Mouse (Mus musculus) lung, embryonic 14.5 days (tissue): ENCODE data around the gene Plppr2. TPM values are rescaled to one million over a fixed set of nuclear protein-coding genes. Genes with fewer than 3 reads are reported as not detected.
A peak's percentile ranks its signal among the peaks of the same experiment; 100 is the strongest.

Experiments used
- ATAC-seq: fragments of 200-750 bp; cut with Nextera tagmentation; 2 replicates; pipeline ENCODE4 v1.8.0; 2017; ENCODE audit warnings: mild to moderate bottlenecking, moderate TSS enrichment, moderate library complexity; ENCODE audit not compliant: insufficient read depth
- DNase-seq: peaks from one replicate; pipeline ENCODE4 v3.0.0-alpha.2; 2015
- H3K27ac ChIP-seq: fragments of 300-500 bp; sonication (generic); 2 replicates; pipeline ENCODE4 v1.5.1; 2014; ENCODE audit warnings: low read depth, mild to moderate bottlenecking, moderate library complexity
- H3K27me3 ChIP-seq: fragments of 300-500 bp; sonication (generic); 2 replicates; pipeline ENCODE4 v1.6.1; 2014; ENCODE audit warnings: low read length, control low read depth; ENCODE audit not compliant: insufficient read depth
- H3K36me3 ChIP-seq: fragments of 300-500 bp; sonication (generic); 2 replicates; pipeline ENCODE4 v1.6.1; 2014; ENCODE audit warnings: control low read depth; ENCODE audit not compliant: insufficient read depth
- H3K4me1 ChIP-seq: fragments of 300-500 bp; sonication (generic); 2 replicates; pipeline ENCODE4 v1.6.1; 2014; ENCODE audit warnings: antibody characterized with exemption, control low read depth; ENCODE audit not compliant: insufficient read depth
- H3K4me2 ChIP-seq: fragments of 300-500 bp; sonication (generic); 2 replicates; pipeline ENCODE4 v1.6.1; 2014; ENCODE audit warnings: mild to moderate bottlenecking
- H3K4me3 ChIP-seq: fragments of 300-500 bp; sonication (generic); 2 replicates; pipeline ENCODE4 v1.5.1; 2014; ENCODE audit warnings: low read depth, low read length
- H3K9ac ChIP-seq: fragments of 300-500 bp; sonication (generic); 2 replicates; pipeline ENCODE4 v1.6.1; 2014
- H3K9me3 ChIP-seq: fragments of 300-500 bp; sonication (generic); 2 replicates; pipeline ENCODE4 v1.6.1; 2016; ENCODE audit warnings: low read depth, low read length, control low read depth
- CTCF ChIP-seq: IDR thresholded peaks from 2 replicates; pipeline ENCODE4 v1.5.1; 2016; ENCODE audit warnings: antibody characterized with exemption, low read depth
- WGBS: fragments of 180-500 bp; shearing (Covaris S2); extraction: QIAGEN DNeasy Blood & Tissue Kit; methylation state at CpG from one replicate; pipeline ENCODE4 v1.1.7; 2014; 5-methylcytosine and 5-hydroxymethylcytosine counted together
- polyA plus RNA-seq: library from polyadenylated mRNA; unstranded; fragments of >200 nt; fragmentation: Nextera tagmentation; extraction: Ambion mirVana; gene quantifications from 2 replicates; pipeline ENCODE4 v1.2.1, GENCODE M21; 2014

Gene Plppr2
- polyA plus RNA-seq, 1 experiment from 2014 or later, result 10.2 TPM

GRCm38 (mm10) chr9:21961366-21961980, 24.6 kb downstream of the Plppr2 start:
- no peak overlapping the region for H3K27ac ChIP-seq
- peak overlapping the region; percentile 77 for H3K4me2 ChIP-seq
- no peaks in the 10 kb centered on the region; the same call in 1 of the 2 replicates for H3K36me3 ChIP-seq
- peaks cover 28% of the 10 kb centered on the region for H3K27me3 ChIP-seq
- H3K9me3 ChIP-seq, result no peaks in the 10 kb centered on the region
- peaks cover 5% of the 10 kb centered on the region; the same call in 1 of the 2 replicates for H3K4me1 ChIP-seq
- no peak for TF ChIP-seq CTCF
- peak overlapping the region; percentile 46 for H3K9ac ChIP-seq
- no peak for DNase-seq
- WGBS, result under 1% methylated on average over 35 of the region's 35 CpGs
- ATAC-seq, result no peak
- H3K4me3 ChIP-seq, result peak overlapping the region; percentile 45

- 2% methylated on average over 15 of the region's 15 CpGs for WGBS
- H3K4me3 ChIP-seq, result peak overlapping the region; percentile 45
- DNase-seq, result no peak
- peak; percentile 61 for ATAC-seq
- H3K9ac ChIP-seq, result peak overlapping the region; percentile 46
- peak; percentile 31; the same call in 1 of the 2 replicates for TF ChIP-seq CTCF
- peaks cover 5% of the 10 kb centered on the region; the same call in 1 of the 2 replicates for H3K4me1 ChIP-seq
- H3K9me3 ChIP-seq, result no peaks in the 10 kb centered on the region
- no peak overlapping the region for H3K27ac ChIP-seq
- H3K27me3 ChIP-seq, result peaks cover 28% of the 10 kb centered on the region
- H3K36me3 ChIP-seq, result no peaks in the 10 kb centered on the region; the same call in 1 of the 2 replicates
- peak overlapping the region; percentile 77 for H3K4me2 ChIP-seq
Measured at GRCm38 (mm10) chr9:21962010-21962409, 25.2 kb downstream of the Plppr2 start.

- peak; percentile 32; the same call in 1 of the 2 replicates for TF ChIP-seq CTCF
- ATAC-seq (peak; percentile 85), DNase-seq (peak; percentile 86)
- Histone ChIP-seq H3K4me1 (peaks cover 5% of the 10 kb centered on the region; the same call in 1 of the 2 replicates), H3K9ac (peak overlapping the region; percentile 46), H3K4me3 (peak overlapping the region; percentile 45), H3K9me3 (no peaks in the 10 kb centered on the region), H3K36me3 (no peaks in the 10 kb centered on the region; the same call in 1 of the 2 replicates), H3K27ac (peak overlapping the region; percentile 58), H3K27me3 (peaks cover 28% of the 10 kb centered on the region), H3K4me2 (peak overlapping the region; percentile 77)
- 3% methylated on average over 34 of the region's 34 CpGs for WGBS
Measured at GRCm38 (mm10) chr9:21962416-21963059, 25.7 kb downstream of the Plppr2 start.

GRCm38 (mm10) chr9:21963417-21963816, 26.6 kb downstream of the Plppr2 start, which contains the start of gene Epor:
Gene Epor, minus strand, starts transcription at chr9:21963506.
- peak within 1 kb of the TSS; percentile 77 for H3K4me2 ChIP-seq
- no peak for TF ChIP-seq CTCF
- DNase-seq, result peak; percentile 64
- 11% methylated on average over 8 of the region's 8 CpGs for WGBS
- peaks cover 28% of the 10 kb centered on the region for H3K27me3 ChIP-seq
- peak within 1 kb of the TSS; percentile 58 for H3K27ac ChIP-seq
- peak; percentile 47 for ATAC-seq
- H3K36me3 ChIP-seq, result no peaks in the 10 kb centered on the region
- H3K4me1 ChIP-seq, result peaks cover 5% of the 10 kb centered on the region; the same call in 1 of the 2 replicates
- H3K4me3 ChIP-seq, result peak within 1 kb of the TSS; percentile 45
- H3K9me3 ChIP-seq, result no peaks in the 10 kb centered on the region
- H3K9ac ChIP-seq, result peak within 1 kb of the TSS; percentile 46

GRCm38 (mm10) chr9:21968883-21969282, 32.0 kb downstream of the Plppr2 start:
- ATAC-seq (no peak), DNase-seq (no peak)
- Histone ChIP-seq H3K36me3 (no peaks in the 10 kb centered on the region), H3K27ac (no peak overlapping the region), H3K4me1 (no peaks in the 10 kb centered on the region), H3K27me3 (no peaks in the 10 kb centered on the region), H3K4me2 (no peak overlapping the region), H3K4me3 (no peak overlapping the region), H3K9me3 (no peaks in the 10 kb centered on the region), H3K9ac (no peak overlapping the region)
- TF ChIP-seq CTCF, result no peak
- WGBS, result 43% methylated on average over 6 of the region's 6 CpGs

GRCm38 (mm10) chr9:21969304-21969703, 32.5 kb downstream of the Plppr2 start:
- no peak overlapping the region for H3K4me3 ChIP-seq
- H3K36me3 ChIP-seq, result no peaks in the 10 kb centered on the region
- DNase-seq, result no peak
- TF ChIP-seq CTCF, result no peak
- 80% methylated on average over 4 of the region's 4 CpGs for WGBS
- ATAC-seq, result no peak
- H3K4me2 ChIP-seq, result no peak overlapping the region
- no peak overlapping the region for H3K9ac ChIP-seq
- no peaks in the 10 kb centered on the region for H3K9me3 ChIP-seq
- H3K27me3 ChIP-seq, result no peaks in the 10 kb centered on the region
- H3K27ac ChIP-seq, result no peak overlapping the region
- H3K4me1 ChIP-seq, result no peaks in the 10 kb centered on the region

GRCm38 (mm10) chr9:21976626-21977175, 39.9 kb downstream of the Plppr2 start:
- Histone ChIP-seq H3K9me3 (no peaks in the 10 kb centered on the region), H3K4me2 (no peak overlapping the region), H3K4me1 (no peaks in the 10 kb centered on the region), H3K9ac (no peak overlapping the region), H3K4me3 (no peak overlapping the region), H3K36me3 (no peaks in the 10 kb centered on the region), H3K27me3 (no peaks in the 10 kb centered on the region), H3K27ac (no peak overlapping the region)
- ATAC-seq, result no peak
- WGBS, result 85% methylated on average over 10 of the region's 10 CpGs
- TF ChIP-seq CTCF, result no peak
- no peak for DNase-seq
